Mouse (Mus musculus): Measurements from ENCODE around the gene Scarf1. TPM values are rescaled to one million over a fixed set of nuclear protein-coding genes. Genes with fewer than 3 reads are reported as not detected.

The Scarf1 gene
- total RNA-seq, 2 experiments from 2014 or later = 1.1 to 1.2 TPM

GRCm38 (mm10) chr11:75510627-75510993, 2.7 kb upstream of the Scarf1 start:
- peak; percentile 90 to 93 for DNase-seq (ENCODE audit: low spot score in 2 of 2)

- no peak for DNase-seq (ENCODE audit: low spot score in 2 of 2)
Measured at GRCm38 (mm10) chr11:75511213-75511612, 2.1 kb upstream of the Scarf1 start.

GRCm38 (mm10) chr11:75512301-75513018, 880 bp upstream of the Scarf1 start:
- no peak for DNase-seq (ENCODE audit: low spot score in 2 of 2)

- DNase-seq (ENCODE audit: low spot score in 2 of 2) = no peak
Measured at GRCm38 (mm10) chr11:75515186-75515585, 1.8 kb downstream of the Scarf1 start.

GRCm38 (mm10) chr11:75519834-75520633, 6.7 kb downstream of the Scarf1 start:
- DNase-seq (ENCODE audit: low spot score in 2 of 2) = no peak

GRCm38 (mm10) chr11:75521609-75522008, 8.3 kb downstream of the Scarf1 start:
- no peak for DNase-seq (ENCODE audit: low spot score in 2 of 2)

- DNase-seq (ENCODE audit: low spot score in 2 of 2) = no peak
Measured at GRCm38 (mm10) chr11:75522793-75523192, 9.5 kb downstream of the Scarf1 start.

- no peak for DNase-seq (ENCODE audit: low spot score in 2 of 2)
Measured at GRCm38 (mm10) chr11:75525531-75526125, 12.3 kb downstream of the Scarf1 start.

- DNase-seq (ENCODE audit: low spot score in 2 of 2) = no peak
Measured at GRCm38 (mm10) chr11:75526943-75527342, 13.6 kb downstream of the Scarf1 start.

GRCm38 (mm10) chr11:75529771-75530170, 16.4 kb downstream of the Scarf1 start:
- no peak for DNase-seq (ENCODE audit: low spot score in 2 of 2)

- peak; percentile 98 to 100 for DNase-seq (ENCODE audit: low spot score in 2 of 2)
Measured at GRCm38 (mm10) chr11:75530325-75530724, 17.0 kb downstream of the Scarf1 start.

- no peak for DNase-seq (ENCODE audit: low spot score in 2 of 2)
Measured at GRCm38 (mm10) chr11:75530845-75531373, 17.6 kb downstream of the Scarf1 start.

- peak; percentile 95 to 97 for DNase-seq (ENCODE audit: low spot score in 2 of 2)
Measured at GRCm38 (mm10) chr11:75531469-75532242, 18.3 kb downstream of the Scarf1 start, which contains the start of gene Slc43a2. TSS of gene Slc43a2 (plus strand) at chr11:75531694.

- peak; percentile 34 to 52 for DNase-seq (ENCODE audit: low spot score in 2 of 2)
Measured at GRCm38 (mm10) chr11:75532340-75533277, 19.3 kb downstream of the Scarf1 start.

- DNase-seq (ENCODE audit: low spot score in 2 of 2) = no peak
Measured at GRCm38 (mm10) chr11:75533314-75534015, 20.1 kb downstream of the Scarf1 start.

- no peak for DNase-seq (ENCODE audit: low spot score in 2 of 2)
Measured at GRCm38 (mm10) chr11:75534286-75535033, 21.1 kb downstream of the Scarf1 start.

- DNase-seq (ENCODE audit: low spot score in 2 of 2) = no peak
Measured at GRCm38 (mm10) chr11:75535106-75535795, 21.9 kb downstream of the Scarf1 start.
